Mouse (Mus musculus) 416B (cell line): ENCODE results near the gene Ikzf1.
A peak's percentile ranks its signal among the peaks of the same experiment; 100 is the strongest.

Source experiments
- DNase-seq: peaks from one replicate; pipeline ENCODE4 v3.0.0; 2011; ENCODE audit warnings: low read depth

Gene Ikzf1

DNA sequence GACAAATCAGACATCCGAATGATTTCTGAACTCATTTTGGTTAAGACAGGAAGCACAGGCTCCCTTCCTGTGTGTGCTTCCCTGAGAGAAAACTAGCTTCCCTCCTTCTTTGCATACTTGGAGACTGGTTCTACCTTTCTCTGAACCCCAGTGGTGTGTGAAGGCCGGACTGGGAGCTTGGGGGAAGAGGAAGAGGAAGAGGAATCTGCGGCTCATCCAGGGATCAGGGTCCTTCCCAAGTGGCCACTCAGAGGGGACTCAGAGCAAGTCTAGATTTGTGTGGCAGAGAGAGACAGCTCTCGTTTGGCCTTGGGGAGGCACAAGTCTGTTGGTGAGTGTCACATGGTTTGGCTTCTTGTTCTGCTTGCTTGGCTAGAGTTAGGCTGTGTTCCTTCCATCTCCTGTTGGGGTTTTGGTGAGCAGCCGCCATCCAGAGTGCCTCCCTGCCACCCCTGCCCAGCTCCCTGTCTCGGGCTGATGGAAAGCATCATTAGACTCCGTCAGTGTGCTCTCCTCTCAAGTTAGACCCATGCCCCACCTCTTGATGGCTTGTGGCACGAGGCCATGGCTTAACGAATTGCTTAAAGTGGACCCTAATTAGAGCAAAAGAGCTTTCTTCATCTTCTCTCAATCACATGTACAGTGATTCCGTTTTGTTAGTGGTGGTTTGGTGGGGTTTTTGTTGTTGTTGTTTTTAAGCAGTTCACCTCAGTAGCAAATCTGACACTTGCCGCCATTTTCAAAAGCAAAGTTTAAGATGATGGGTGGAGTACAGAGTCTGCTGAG, 5.4 kb downstream of the Ikzf1 start:
- DNase-seq, result peak; percentile 90

DNA sequence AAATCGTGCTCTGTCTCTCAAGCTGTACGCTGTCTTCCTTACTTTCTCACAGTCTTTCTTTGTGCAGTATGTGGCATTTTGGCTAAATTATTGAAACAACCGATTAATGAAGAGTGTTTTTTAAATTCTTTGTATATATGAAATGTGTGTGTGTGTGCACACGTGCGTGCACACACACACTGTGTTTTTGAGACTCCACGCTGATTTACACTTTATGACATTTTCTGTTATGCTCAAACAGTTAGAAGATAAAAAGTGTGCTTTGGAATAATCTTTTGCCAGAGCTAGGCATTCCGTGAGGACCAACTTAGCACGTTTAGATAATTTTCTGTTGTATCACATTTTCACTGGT, 6.0 kb downstream of the Ikzf1 start:
- no peak for DNase-seq

DNA sequence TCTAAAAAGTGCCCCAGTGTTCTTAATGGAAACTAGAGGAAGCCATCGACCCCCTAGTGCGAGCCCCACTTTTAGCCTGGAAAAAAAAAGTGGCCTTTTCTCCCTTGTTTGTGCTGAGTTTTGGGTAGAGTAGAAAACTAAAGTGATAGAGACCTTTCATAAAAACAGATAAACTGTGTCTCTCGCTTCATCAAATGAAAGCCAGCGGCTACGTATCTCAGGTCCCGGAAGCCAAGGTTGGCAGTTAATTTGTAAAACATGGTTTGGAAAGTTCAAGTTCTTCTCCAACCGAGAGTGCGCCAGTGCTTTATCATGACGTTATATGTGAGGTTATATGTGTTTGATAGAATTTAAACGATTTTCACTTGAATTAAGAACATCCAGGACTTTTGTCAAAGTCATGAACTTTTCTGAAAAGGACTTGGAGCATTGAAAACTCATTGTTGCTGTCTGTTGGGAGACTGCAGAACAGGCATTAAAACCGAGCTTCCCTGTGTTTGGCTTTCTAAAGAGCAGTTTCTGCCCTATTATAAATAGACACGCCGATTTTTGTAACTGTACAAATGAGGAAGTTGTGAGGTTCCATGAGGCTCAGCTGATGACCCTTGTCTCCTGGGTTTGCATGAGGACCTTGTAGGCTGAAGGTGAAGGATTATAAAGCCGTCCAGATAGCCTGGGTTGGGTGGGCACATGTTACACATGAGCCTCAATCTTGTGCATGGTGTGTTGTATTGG, 6.7 kb downstream of the Ikzf1 start:
- DNase-seq, result peak; percentile 66

DNA sequence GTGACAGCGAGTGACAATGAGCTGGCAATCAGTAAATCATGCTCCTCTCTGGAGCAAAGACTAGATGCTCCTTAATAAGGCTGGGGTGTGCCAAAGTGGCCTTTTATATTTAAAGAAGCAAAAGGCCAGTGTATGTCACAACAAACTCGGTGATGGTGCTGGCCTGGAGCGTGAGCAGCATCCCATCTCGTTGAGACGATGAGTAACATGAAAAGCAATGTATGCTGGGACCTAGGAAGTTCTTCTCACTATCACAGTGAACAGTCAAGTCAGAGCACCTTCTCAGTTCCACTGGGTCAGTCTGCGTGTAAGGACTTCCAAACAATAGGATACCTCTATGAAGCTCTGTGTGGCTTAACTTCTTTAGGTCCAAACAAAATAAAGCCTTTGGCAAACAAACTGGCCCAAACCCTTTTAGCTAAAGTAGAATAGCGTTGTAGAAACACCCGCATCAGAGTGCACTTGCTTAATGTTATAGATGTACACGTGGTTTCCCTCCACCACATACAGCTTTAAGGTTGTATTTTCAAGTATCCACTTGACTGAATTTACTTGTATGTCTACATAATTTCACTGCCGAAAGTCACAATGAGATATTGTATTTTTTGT, 7.9 kb downstream of the Ikzf1 start:
- DNase-seq, result no peak

DNA sequence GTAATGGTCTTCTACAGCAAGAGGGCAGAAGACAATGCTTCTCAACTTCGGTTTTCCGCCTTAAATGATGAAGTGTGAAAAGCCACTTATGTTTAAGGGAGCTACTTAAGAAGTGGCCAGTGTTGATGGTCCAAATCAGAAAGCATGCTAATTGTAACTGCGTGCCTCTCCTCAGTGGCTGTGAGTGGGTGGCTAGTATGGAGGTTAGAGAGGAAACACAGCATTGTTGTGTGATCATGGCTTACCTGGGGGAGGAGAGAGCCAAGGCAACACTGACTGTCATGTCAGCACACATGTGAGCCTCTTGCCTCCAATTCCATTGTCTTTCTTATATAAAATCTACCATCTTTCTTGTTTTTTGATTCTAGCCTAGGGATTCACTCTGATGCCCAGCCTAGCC, 8.6 kb downstream of the Ikzf1 start:
- no peak for DNase-seq

DNA sequence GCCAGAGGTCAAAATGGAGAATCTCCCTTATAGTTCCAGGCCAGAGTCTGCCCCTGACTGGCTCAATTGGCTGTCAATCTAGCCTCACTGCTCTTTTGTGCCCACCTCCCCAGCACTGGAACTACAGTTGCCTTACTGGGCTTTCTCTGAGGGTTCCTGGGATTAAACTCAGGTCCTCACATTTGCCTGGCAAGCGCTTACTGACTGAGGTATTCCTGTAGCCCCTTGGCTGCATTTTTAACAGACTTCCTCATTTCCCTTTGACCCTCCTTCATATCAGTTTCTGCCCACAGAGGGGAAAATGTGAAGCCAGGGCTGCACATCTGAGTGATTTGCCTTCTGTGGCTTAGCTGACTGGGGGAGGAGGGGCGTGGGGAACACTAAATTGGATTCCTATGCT, 9.3 kb downstream of the Ikzf1 start:
- DNase-seq, result peak; percentile 72

DNA sequence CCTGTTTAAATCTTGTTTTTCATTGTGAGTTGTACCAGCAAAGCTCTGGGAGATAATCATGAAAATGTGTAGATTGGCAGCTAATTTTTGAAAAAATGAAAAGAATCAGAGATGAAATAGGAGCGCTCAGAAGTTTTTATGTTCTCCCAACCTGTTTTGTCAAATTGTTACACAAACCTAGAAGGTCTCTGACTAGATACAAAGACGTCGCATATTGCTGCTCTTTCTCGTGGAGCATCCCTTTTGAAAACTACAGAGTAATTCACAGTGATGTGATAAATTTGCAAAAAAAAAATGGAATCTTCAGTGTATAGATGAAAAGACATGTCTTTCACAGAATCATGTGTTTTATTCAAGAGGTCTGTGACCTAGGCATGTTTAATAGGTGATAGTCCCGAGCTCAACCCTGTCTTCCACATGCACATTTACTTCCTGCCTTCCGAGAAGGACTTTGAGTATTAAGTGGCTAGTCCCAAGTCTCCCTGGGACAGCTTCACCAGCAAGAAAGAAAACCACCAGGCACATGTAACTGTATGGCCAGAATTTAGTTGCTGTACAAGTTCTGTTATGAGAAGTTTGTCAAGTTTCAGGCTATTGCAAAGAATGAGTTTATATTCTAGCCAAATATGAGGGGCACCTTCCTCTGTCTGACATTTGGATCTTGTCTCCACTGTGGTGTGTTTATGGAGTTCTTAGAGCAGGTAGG, 9.8 kb downstream of the Ikzf1 start:
- no peak for DNase-seq

DNA sequence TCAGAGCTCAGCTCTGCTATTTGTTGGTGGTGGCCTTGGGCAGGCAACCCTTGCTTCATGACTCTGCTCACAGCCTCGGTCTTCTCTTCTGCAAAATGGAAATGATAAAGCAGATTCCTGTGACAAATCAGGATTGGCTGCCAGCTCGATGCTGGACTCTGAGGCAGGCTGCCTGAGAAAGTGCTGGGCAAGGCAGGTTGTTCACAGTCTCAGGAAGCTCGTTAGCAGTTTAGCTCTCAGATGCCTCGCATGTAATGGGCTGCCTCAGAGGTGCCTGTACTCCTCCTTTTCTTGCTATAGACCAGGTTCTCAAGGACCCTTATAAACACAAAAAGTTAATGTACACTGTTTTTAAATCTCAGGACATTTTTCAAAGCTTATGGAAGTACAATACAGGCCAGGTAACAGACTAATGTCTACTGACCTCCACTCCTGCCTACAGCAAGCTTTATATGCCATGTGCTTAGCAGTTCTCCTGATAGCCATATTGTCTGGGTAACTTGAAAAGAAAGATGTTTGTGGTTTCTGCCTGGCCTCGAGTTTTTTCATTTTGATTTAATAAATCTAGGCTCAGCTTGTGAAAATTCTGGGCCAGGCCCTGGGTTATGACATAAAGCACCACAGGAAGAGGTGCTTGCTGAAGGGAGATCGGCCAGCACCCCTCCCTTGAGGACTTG, 10.5 kb downstream of the Ikzf1 start:
- no peak for DNase-seq

DNA sequence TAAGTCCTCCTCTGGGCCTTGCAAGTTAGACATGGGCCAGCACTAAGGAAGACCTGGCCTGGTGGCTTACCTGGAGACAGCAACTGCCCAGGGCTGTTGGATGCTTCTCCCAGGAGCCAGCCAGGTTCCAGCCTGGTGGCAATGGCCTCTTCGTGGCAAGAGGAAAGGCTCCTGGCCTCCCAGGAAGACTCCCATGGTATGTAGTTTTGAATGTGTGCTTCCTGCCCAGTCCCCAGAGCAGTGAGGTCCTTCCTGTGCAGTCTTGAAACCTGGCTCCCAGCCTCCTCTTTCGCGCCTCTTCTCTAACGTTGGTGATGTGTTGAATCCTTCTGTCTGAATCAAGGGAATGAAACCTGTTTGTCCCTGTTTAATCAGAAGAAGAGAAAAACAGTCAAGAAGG, 11.1 kb downstream of the Ikzf1 start:
- no peak for DNase-seq

DNA sequence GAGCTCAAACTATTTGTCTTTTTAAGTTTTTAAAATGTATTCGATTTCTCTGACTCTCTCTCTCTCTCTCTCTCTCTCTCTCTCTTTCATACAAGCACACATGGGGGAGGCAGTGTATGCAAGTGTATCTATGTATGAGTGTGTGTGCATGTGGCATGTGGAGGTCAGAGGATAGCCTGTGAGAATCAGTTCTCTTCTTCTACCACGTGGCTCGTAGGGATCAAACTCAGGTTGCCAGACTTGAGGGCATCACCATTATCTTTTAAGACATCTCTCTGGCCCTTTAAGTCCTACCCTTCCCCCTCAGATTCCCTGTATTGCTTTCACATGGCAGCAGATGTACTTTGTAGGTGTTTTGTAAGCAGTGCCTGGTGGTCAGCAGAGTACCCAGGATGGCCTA, 12.0 kb downstream of the Ikzf1 start:
- no peak for DNase-seq

DNA sequence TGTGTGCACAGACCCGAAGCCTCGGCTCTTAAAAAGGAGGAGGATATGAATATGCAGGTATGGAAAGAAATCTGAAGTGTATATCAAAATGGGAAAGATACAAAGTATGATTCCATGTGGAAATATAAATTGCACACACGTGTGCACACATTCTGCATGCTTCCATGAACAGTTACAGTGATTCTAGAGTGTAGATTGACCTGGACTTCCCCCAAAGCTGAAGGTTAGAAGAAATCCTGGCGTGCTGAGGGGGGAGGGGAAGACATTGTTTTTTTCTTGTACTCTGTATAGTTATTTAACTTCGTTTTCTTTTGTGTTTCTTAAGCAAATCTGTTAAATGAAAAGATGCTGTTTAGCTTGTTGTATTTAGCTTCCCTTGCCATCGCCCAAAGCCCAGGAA, 16.6 kb downstream of the Ikzf1 start:
- DNase-seq, result no peak

DNA sequence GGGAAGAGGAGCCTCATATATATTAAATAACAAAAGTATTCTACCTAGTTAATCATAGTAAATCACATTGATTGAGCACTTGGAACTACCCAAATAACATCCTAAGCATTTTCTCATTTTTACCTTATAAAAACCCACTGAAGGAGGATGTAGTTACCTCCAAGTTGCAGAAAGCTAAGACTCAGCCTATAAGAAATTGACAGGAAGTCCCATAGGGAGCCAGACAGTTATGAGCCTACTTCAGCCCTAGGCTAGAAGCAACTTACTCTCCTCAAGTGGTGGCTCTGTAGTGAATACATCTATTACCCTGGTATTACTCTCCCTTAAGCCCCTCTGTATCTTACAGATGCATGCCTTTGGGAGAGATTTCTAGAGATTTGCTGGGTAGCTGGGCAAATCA, 19.0 kb downstream of the Ikzf1 start:
- DNase-seq, result no peak

DNA sequence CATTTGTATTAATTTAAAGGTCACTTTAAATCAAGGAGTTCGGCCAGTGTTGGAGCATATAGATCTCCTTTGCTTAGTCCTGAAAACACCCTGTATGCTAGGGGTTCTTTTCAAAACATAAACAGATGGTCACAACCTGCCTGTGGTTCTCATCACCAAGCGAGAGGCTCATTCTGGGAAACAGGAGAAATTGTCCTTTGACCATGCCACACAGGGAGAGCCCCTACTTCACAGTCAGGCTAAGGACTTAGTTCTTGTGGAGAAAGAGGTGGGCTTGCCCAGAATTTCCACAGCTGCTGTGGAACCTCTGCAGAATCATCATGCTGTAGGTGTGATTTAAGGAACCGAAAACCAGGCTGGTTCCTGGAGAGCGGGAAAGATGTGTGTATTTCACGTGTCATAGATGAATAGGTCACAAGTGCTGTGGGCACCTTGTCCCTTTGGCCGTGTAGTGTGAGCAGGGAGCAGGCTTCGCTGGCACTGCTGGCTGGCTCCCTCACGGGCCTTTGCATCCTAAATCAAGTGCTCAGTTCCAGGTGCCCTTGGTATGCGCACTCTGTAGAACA, 23.4 kb downstream of the Ikzf1 start:
- DNase-seq, result no peak

DNA sequence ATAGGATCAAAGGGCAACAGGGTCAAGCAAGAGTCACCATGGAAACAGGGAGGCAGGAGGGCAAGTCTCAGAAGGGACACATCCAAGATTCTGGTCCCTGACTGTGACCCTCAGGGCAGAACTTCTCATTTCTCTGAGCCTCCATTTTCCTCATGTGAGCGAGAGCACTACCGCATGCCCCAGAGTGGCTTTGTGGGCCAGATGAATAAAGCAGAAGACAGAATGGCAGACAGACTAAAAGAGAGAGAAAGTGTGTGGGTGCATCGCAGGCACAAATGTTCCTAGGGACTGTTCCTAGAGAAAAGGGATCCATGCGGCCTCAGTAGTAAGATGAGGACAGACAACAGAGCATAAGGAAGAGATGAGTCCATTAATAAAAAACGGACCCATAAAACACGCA, 24.5 kb downstream of the Ikzf1 start:
- no peak for DNase-seq

DNA sequence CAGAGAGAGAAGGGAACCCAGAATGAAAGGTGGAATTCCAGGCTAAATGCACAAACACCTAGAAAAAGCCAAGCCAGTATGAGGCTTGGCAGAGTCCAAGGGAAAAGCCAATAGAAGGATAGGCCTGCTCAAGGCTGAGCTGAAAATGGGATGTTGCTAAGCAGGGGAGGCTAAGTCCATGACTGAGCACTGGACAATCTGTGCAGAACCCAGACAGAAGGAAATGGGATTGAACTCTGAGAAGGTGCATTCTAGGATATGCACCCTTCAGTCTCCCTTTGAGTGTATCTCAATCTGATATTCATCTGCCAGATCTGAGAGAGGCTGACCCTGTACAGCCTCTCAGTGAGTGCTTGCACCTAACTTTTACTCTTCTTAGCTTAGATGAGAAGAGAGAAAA, 25.9 kb downstream of the Ikzf1 start:
- DNase-seq, result no peak

DNA sequence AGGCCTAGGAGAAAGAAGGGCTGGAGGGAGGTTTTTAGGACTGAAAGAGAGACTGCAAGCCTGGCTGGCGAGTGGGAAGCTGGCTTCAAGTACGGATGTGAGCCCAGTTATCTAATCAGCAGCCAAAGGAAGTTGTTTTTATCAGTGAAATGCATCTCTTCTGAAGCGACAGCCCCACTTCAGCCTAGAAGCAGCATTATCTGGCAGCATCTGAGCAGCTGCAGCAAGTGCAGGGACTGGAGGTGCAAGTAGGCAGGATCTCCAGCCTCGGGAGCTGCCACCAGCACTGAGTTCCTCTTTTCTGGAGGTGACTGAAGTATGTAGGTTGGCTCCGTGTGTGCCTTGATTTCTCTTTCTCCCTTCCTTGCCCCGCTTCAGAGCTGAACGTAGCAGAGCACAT, 26.9 kb downstream of the Ikzf1 start:
- DNase-seq, result peak; percentile 86

DNA sequence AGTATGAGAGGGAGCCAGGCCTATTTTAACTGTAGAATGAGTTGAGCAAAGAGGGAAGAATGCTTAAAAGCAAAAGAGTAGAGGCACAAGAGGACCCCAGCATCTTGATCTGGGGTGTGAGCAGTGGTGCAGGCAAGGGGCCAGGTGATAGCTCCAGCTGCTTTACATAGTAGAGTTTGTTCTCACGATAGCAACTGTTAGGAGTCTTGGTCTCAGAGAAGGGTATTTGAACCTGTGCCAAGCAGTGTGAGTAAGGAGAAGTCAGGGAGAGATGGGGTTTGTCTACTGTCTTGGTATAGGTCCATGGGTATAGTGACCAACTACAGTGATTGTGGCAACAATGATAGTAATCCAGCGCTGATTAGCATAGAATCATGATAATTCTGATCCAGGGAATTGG, 29.9 kb downstream of the Ikzf1 start:
- peak; percentile 48 for DNase-seq

DNA sequence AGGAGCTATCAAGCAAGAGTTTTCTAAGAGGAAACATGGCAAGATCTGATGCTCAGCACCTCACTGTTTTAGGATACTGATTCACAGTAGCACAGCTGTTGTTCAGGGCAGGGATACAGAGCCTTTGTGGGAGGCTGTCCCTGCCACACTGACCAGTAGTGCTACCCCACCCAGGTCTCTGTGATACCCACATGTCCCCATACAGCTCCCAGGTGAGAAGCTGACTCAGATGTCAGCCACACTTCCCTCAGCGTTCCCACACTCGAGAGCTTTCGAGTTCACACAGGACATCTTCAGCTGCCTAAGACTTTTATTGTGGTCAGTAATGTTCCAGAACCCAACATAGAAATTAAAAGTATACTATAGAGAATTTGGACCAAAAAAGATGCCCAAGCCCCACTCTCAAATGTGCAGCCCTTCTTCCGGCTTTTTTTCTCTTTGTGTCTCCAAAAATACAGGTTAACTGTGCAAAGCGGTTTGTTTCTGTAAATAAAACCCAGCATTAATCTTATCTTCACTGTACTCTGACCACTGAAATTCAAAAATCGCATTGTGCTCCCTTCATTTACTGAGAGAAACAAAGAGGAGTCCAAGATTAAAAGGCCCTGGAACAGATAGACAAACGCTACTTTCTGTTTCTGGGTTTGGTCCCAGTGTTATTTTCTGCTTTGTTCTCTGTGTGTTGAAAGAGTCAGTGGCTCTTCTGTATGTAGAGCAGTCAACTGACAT, 31.3 kb downstream of the Ikzf1 start:
- no peak for DNase-seq

DNA sequence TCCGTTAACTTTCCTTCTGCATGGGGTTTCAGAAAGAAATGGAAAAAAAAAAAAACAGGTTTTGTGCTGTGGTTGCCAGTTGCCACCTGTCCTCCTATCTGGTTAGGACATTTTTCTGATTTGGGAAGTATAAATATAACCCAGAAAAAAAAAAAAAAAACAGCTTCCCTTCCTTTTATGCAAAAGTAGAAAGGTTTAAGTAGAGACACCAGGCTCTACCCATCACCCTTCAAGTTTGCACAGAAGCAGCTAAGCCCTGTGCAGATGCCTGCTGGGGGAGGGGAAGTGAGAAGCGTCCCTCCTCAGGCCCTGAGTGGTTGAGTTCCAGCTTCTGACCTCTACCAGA, 31.9 kb downstream of the Ikzf1 start:
- peak; percentile 45 for DNase-seq

DNA sequence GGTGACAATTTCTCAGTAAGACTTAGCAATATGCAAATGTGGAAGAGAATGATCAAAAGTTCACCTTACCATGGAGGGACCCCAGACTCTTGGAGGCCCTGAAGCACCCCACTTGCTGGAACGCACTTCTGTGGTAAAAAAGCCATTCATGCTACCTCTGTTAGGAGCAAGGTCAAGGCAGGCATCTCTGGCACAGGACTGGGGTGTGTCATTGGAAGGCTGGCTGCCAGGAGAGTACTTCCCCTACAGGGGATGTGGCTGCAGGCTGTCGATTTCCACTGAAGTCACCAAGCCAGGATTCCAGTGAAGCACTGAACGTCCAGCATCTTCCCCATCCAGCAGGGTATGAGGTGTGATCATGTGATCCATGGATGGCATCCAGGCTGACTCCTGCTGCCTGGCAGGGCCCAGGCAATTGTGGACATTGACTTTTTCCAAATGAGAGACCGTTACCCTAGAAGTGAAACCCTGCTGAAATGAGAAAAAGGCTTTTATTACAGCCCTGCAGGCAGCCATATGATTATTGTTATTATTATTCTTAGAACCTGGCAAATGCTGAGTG, 32.9 kb downstream of the Ikzf1 start:
- peak; percentile 49 for DNase-seq

DNA sequence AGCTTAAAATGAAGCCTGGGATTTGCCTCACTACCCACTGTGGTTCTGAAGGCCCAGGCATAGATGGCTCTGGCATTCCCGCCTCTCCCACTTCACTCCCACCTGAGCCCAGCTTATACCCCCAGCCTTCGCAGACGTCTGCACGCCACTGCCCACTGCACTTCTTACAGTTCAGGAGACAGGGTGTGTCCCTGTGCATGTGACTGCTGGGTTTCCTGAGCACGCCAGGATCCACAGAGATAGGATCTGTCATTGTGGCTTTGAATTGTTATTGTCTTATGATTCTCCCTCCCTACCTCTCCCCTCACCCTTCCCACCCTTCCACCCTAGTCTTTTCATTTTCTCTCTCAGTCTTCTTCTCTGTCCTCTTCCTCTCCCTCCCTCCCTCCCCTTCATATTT, 34.9 kb downstream of the Ikzf1 start:
- DNase-seq, result peak; percentile 64
